Mouse (Mus musculus): ENCODE results near the gene Hoxc11.

Hoxc11 gene

DNA sequence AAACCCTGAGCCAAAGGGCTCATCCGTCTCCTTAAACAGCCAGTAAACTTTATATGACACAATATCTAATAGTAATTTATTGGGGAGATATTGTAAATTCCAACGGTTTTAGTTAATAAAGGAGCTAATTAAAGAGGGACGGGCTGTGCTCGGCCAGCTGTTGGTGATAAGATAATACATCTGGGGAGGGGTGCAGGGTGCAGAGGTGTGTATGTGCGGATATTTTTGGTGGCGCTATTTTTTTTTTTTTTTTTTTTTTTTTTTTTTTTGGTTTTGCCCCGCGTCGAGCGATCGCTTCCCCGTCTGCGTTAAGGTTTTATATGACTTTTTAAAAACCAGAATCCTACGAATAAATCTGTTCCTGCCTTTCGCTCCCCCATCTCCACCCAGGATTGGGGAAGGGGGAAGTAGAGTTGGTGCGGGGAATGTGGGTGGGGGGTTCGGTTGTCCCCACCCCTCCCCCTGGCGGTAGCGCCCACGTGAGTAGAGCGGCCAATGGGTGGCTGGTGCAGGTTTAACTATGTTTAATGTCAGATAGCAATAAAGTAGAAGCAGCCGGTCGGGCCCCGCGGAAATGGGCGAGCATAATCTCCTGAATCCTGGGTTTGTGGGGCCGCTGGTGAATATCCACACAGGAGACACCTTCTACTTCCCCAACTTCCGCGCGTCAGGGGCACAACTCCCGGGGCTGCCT is 17.8 kb upstream of the Hoxc11 start, which contains the start of gene Hoxc12:
Gene Hoxc12, plus strand, starts transcription at position 479 of the 694 bp plus-strand sequence.
- DNase-seq (ENCODE audit: low read depth, low spot score): no peak

GRCm38 (mm10) chr15:102937036-102937666 is 17.1 kb upstream of the Hoxc11 start:
- no peak for DNase-seq (ENCODE audit: low read depth, low spot score)

- no peak for DNase-seq (ENCODE audit: low read depth, low spot score)
Observed at GRCm38 (mm10) chr15:102939256-102940155, 14.7 kb upstream of the Hoxc11 start.

- DNase-seq (ENCODE audit: low read depth, low spot score): peak; percentile 66
Observed at GRCm38 (mm10) chr15:102942739-102943467, 11.3 kb upstream of the Hoxc11 start.

DNA sequence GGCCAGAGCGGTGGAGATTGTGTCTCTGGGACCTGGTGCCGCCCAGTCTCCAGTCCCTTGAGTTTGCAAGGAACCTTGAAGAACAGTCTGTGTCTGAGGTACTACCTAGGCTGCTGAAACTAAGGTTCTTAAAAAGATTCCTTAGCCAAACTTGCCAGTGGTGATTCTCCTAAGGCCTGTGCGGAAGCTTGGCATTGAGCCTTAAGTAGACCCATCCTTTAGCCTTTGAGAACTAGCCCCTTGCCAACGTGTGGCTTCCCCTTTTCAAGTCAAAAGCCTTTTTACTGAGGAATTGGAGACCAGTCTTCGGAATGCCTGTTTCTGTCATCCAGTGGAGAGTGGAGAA is 10.8 kb upstream of the Hoxc11 start:
- DNase-seq (ENCODE audit: low read depth, low spot score): no peak

GRCm38 (mm10) chr15:102945185-102946077 is 8.8 kb upstream of the Hoxc11 start:
- DNase-seq (ENCODE audit: low read depth, low spot score): no peak

DNA sequence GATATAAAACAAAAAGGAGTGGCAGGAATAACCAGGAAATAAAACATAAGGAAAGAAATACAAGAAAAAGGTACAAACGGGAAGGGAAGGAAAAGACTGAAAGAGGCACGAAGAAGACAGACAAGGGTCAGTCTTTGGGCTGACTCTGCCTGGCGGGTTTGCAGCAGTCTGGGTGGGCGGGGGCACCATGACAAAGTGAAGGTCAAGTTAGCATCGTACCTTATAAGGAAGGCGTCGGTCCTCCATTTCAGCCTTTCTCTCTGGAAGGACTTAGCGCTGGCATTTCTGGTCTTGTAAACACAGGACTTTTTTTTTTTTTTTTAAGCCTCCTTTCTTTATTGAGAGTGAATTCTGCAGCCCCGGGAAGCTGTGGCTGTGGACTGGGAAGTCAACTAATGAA is 7.0 kb upstream of the Hoxc11 start:
- DNase-seq (ENCODE audit: low read depth, low spot score): peak; percentile 60

- DNase-seq (ENCODE audit: low read depth, low spot score): no peak
Observed at GRCm38 (mm10) chr15:102948842-102949241, 5.4 kb upstream of the Hoxc11 start.

GRCm38 (mm10) chr15:102949696-102950095 is 4.5 kb upstream of the Hoxc11 start:
- DNase-seq (ENCODE audit: low read depth, low spot score): no peak

DNA sequence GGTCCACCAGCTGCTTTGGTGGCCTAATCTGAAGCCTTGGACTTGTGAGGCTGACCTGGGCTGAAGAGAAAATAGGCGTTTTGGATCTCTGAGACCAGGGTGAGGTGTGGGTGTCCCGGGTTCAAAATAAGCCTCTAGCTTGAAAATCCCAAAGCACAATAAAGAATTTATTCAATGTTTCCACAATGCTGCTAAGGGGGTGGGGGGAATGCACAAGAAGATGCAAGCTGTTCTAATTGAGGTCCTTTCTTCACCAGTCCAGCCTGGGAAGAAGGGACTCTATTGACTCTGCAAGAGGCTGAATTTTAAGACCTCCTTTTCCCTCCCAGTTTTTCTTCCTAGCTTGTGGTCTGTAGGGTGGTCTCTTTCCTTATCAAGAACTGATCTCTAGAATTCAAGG is 3.4 kb upstream of the Hoxc11 start:
- no peak for DNase-seq (ENCODE audit: low read depth, low spot score)

GRCm38 (mm10) chr15:102953561-102953960 is 666 bp upstream of the Hoxc11 start:
- DNase-seq (ENCODE audit: low read depth, low spot score): no peak

DNA sequence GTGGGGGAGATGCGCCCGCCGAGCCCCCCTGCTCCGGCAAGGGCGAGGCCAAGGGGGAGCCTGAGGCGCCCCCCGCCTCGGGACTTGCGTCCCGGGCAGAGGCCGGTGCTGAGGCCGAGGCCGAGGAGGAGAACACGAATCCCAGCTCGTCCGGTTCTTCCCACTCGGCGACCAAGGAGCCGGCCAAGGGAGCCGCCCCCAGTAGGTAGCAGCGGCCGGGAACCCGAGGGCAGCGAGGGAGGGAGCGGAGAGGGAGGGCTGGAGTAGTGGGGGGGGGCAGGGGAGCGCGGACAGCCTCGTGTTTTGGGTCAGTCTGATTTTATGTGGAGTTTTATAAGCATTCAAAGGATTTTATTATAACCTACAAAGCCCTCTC is 768 bp downstream of the Hoxc11 start:
- no peak for DNase-seq (ENCODE audit: low read depth, low spot score)

- no peak for DNase-seq (ENCODE audit: low read depth, low spot score)
Observed at GRCm38 (mm10) chr15:102955833-102956640, 1.8 kb downstream of the Hoxc11 start.

- DNase-seq (ENCODE audit: low read depth, low spot score): no peak
Observed at GRCm38 (mm10) chr15:102956906-102957305, 2.7 kb downstream of the Hoxc11 start.

DNA sequence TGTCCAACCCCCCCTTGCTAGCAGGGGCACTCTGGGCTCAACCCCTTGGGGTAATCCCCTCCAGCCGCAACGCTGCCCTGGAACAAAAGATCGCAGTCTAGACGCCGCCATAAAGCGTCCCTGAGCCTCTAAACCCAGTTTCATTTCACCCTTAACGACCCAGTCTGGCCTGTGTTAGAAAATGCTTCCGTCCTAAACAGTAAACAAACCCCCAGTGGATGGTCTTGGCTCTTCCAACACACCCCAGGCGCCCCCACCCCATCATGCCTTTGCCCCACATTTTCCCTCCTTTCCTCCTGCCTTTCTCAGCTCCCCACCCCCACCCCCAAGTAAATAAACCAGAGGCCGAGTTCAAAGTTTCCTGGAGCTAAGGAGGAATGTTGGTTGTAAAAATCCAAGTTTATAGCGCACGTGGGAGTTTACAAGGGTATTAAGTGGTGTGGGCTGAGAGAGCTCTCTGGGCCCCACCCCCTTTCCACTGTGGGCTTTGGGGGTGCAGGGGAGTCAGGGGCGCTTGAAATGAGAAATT is 5.5 kb downstream of the Hoxc11 start:
- no peak for DNase-seq (ENCODE audit: low read depth, low spot score)

- DNase-seq (ENCODE audit: low read depth, low spot score): no peak
Observed at GRCm38 (mm10) chr15:102961728-102962127, 7.5 kb downstream of the Hoxc11 start.

GRCm38 (mm10) chr15:102962492-102962891 is 8.3 kb downstream of the Hoxc11 start:
- no peak for DNase-seq (ENCODE audit: low read depth, low spot score)

DNA sequence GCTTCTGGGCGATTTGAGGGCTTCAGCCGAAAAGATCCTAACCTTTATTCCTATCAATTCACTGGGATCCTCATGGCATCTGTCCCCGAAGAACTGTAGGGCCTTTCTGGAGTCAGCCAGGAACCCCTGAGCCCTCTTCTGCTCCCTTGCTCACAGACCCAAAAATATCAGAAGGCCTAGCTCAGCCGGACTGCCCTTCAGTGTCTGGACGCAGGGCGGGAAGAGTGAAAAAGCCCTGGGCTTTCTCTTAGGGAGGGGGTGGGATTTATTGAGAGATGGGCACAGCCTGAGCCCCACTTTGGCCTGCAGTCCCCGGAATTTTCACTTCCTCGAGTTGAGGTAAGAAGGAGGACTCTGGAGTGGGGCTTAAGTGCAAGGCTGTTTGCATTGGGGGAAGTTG is 9.0 kb downstream of the Hoxc11 start:
- no peak for DNase-seq (ENCODE audit: low read depth, low spot score)

Measured in 3T3-L1 (cell line).